Mouse (Mus musculus) ES-E14 (cell line): Measurements from ENCODE around the gene Mt2. TPM values are rescaled to one million over a fixed set of nuclear protein-coding genes. Genes with fewer than 3 reads are reported as not detected.

Source experiments
- DNase-seq: peaks from one replicate; pipeline ENCODE4 v3.0.0-alpha.2; 2013; ENCODE audit warnings: low read depth, low spot score
- H3K27ac ChIP-seq: 2 replicates; pipeline ENCODE4 v1.5.1; 2012; ENCODE audit warnings: low read depth, mild to moderate bottlenecking, low read length, moderate library complexity, mixed read lengths; ENCODE audit not compliant: poor library complexity, insufficient read depth, severe bottlenecking
- H3K36me3 ChIP-seq: 2 replicates; pipeline ENCODE4 v1.6.1; 2012; ENCODE audit warnings: mild to moderate bottlenecking, low read length, moderate library complexity, mixed read lengths; ENCODE audit not compliant: control insufficient read depth, poor library complexity, insufficient read depth, severe bottlenecking
- H3K4me1 ChIP-seq, 2 experiments: fragments of 150-350 bp in 1 of 2; sonication (generic) in 1 of 2; 2 replicates each; pipeline ENCODE4 v1.6.1; 2012; ENCODE audit warnings: low read length in 2 of 2, mild to moderate bottlenecking in 1 of 2, mixed read lengths in 1 of 2; ENCODE audit not compliant: control insufficient read depth in 2 of 2, insufficient read depth in 2 of 2, poor library complexity in 1 of 2
- H3K4me3 ChIP-seq, 2 experiments: fragments of 150-350 bp in 1 of 2; sonication (generic) in 1 of 2; 2 replicates each; pipeline ENCODE4 v1.5.1; 2012; ENCODE audit warnings: low read length in 2 of 2, low read depth in 1 of 2, mild to moderate bottlenecking in 1 of 2, mixed read lengths in 1 of 2; ENCODE audit not compliant: insufficient read depth in 1 of 2, poor library complexity in 1 of 2, severe bottlenecking in 1 of 2
- H3K9ac ChIP-seq: 2 replicates; pipeline ENCODE4 v1.6.1; 2012; ENCODE audit warnings: low read depth, mild to moderate bottlenecking, low read length, mixed read lengths; ENCODE audit not compliant: poor library complexity, insufficient read depth, severe bottlenecking
- H3K9me3 ChIP-seq: fragments of 150-350 bp; sonication (generic); 2 replicates; pipeline ENCODE4 v1.6.1; 2012; ENCODE audit warnings: low read depth, mild to moderate bottlenecking, low read length; ENCODE audit not compliant: control insufficient read depth, insufficient read depth
- CHD2 ChIP-seq: IDR thresholded peaks from 2 replicates; pipeline ENCODE4 v1.6.1; 2014; ENCODE audit warnings: mild to moderate bottlenecking, low read depth, low read length, inconsistent platforms
- HCFC1 ChIP-seq: IDR thresholded peaks from 2 replicates; pipeline ENCODE4 v1.6.1; 2012; ENCODE audit warnings: low read length, inconsistent platforms, borderline replicate concordance; ENCODE audit not compliant: insufficient read depth
- MAFK ChIP-seq: IDR thresholded peaks from 2 replicates; pipeline ENCODE4 v1.6.1; 2014; ENCODE audit warnings: mild to moderate bottlenecking, low read depth, low read length, inconsistent platforms; ENCODE audit not compliant: insufficient read depth
- ZC3H11A ChIP-seq: IDR thresholded peaks from 2 replicates; pipeline ENCODE4 v1.6.1; 2012; ENCODE audit warnings: low read depth, mild to moderate bottlenecking, inconsistent platforms, low read length, borderline replicate concordance
- ZNF384 ChIP-seq: IDR thresholded peaks from 2 replicates; pipeline ENCODE4 v1.6.1; 2012; ENCODE audit warnings: low read depth, low read length, inconsistent platforms
- in situ Hi-C, 2 experiments: fragments of 600-800 bp; cut with MboI; formaldehyde crosslinking; loops; one replicate each; pipeline ENCODE4 v1.15.1; 2025; ENCODE audit warnings: low sequenced_read_pairs in 2 of 2, inconsistent platforms in 1 of 2; ENCODE audit not compliant: unreplicated experiment in 2 of 2
- total RNA-seq: library from RNA; depleted of rRNA; stranded (reverse); fragments of 300-350 nt; gene quantifications from 2 replicates; pipeline ENCODE4 v1.2.3, GENCODE M21; 2012

Gene Mt2
- total RNA-seq, 1 experiment: 635 TPM

- H3K9ac ChIP-seq: 0 out of 2 replicates have a peak overlapping the region, but pooled peaks have one; percentile 28
- no peak overlapping the region for H3K4me3 ChIP-seq
- no peak overlapping the region for H3K27ac ChIP-seq
- H3K9me3 ChIP-seq: no peaks in the 10 kb centered on the region
- H3K4me1 ChIP-seq: no peaks in the 10 kb centered on the region
- no peaks in the 10 kb centered on the region for H3K36me3 ChIP-seq
- TF ChIP-seq ZC3H11A: peak; percentile 85; the same call in 1 of the 2 replicates
- TF ChIP-seq MAFK: no peak
- in situ Hi-C loops: loop anchor here (10.0 to 25.0 kb wide), 4 partner anchors 543 to 1168 kb away; partner anchors contain the start of gene Ces1a (in 1 of the 2)
- DNase-seq: peak; percentile 83
Measured at GRCm38 (mm10) chr8:94205736-94206135, 33.3 kb downstream of the Mt2 start.

DNA sequence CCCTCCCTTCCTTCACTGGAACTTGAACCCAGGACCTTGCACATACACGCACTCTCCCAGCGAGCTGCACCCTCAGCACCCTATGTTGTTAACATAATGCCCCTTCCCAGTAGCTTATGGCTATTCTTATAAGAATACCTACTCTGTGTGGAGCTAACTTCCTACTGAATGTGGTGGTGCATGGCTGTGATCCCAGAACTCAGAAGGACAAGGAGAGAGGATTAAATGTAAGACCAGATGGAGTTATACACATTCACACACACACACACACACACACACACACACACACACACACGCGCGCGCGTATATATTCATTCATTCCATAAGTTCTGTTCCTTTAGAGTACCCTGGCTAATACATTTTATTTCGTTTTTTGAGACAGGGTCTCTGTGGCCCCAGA lies 33.8 kb downstream of the Mt2 start:
- no peak for TF ChIP-seq CHD2
- TF ChIP-seq HCFC1: no peak
- TF ChIP-seq ZC3H11A: no peak
- TF ChIP-seq MAFK: no peak
- no peak for TF ChIP-seq ZNF384
- H3K36me3 ChIP-seq: no peaks in the 10 kb centered on the region
- no peak overlapping the region for H3K9ac ChIP-seq
- in situ Hi-C loops: loop anchor here (10.0 to 25.0 kb wide), 4 partner anchors 544 to 1169 kb away; partner anchors contain the start of gene Ces1a (in 1 of the 2)
- no peak overlapping the region for H3K27ac ChIP-seq
- H3K9me3 ChIP-seq: no peaks in the 10 kb centered on the region
- no peaks in the 10 kb centered on the region for H3K4me1 ChIP-seq
- H3K4me3 ChIP-seq: no peak overlapping the region
- DNase-seq: no peak

GRCm38 (mm10) chr8:94207491-94207890 lies 35.0 kb downstream of the Mt2 start:
- in situ Hi-C loops: loop anchor here (10.0 to 25.0 kb wide), 4 partner anchors 545 to 1170 kb away; partner anchors contain the start of gene Ces1a (in 1 of the 2)

GRCm38 (mm10) chr8:94209639-94210038 lies 37.2 kb downstream of the Mt2 start:
- Histone ChIP-seq H3K27ac (no peak overlapping the region), H3K4me3 (no peak overlapping the region), H3K4me1 (no peaks in the 10 kb centered on the region), H3K36me3 (no peaks in the 10 kb centered on the region), H3K9ac (no peak overlapping the region), H3K9me3 (no peaks in the 10 kb centered on the region)
- in situ Hi-C loops: loop anchor here (10.0 to 25.0 kb wide), 4 partner anchors 547 to 1172 kb away; partner anchors contain the start of gene Ces1a (in 1 of the 2)
- no peak for TF ChIP-seq ZC3H11A
- no peak for TF ChIP-seq HCFC1
- no peak for TF ChIP-seq ZNF384
- TF ChIP-seq CHD2: no peak
- no peak for TF ChIP-seq MAFK
- DNase-seq: no peak

More at GRCm38 (mm10) chr8:94207491-94207890, 35.0 kb downstream of the Mt2 start:
- H3K4me1 ChIP-seq: no peaks in the 10 kb centered on the region
- DNase-seq: no peak
- H3K36me3 ChIP-seq: no peaks in the 10 kb centered on the region
- no peak overlapping the region for H3K4me3 ChIP-seq
- H3K9me3 ChIP-seq: no peaks in the 10 kb centered on the region
- no peak overlapping the region for H3K27ac ChIP-seq
- TF ChIP-seq ZNF384 (no peak), MAFK (no peak), CHD2 (no peak), HCFC1 (no peak), ZC3H11A (no peak)
- no peak overlapping the region for H3K9ac ChIP-seq
